Mouse (Mus musculus) lung, postnatal 25 days (tissue): ENCODE measurements around the gene Gk5.
"Not testable (repeated sequence)": the region's sequence is repeated elsewhere in the genome, so short reads cannot be mapped to it uniquely, and the experiment has no call there.

Experiments
- DNase-seq: peaks from one replicate; pipeline ENCODE4 v3.0.0; 2022; ENCODE audit warnings: low spot score

The Gk5 gene

GRCm38 (mm10) chr9:96144883-96145282, 25.7 kb downstream of the Gk5 start:
- no peak for DNase-seq

- DNase-seq, result no peak
These were observed 33.6 kb downstream of the Gk5 start for GRCm38 (mm10) chr9:96152801-96153200.

DNA sequence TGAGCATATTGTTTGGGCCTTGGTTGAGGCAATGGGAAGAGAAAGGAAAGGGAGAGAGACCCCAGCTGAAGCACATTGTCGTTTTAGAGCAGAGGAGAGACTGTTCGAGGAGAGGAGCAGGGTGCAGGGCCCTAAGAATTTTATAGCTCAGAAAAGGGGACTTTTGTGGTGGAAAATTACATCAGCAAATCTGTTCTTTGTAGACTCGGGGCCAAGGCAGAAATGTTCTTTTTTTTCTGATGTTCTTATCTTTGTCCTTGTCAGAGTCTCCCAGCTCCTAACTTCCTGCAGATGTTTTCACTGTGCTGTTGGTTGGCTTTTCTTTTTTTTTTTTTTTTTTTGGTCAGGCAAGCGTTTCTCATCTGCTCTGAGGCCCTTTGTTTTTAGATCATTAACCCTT, 39.3 kb downstream of the Gk5 start:
- no peak for DNase-seq

DNA sequence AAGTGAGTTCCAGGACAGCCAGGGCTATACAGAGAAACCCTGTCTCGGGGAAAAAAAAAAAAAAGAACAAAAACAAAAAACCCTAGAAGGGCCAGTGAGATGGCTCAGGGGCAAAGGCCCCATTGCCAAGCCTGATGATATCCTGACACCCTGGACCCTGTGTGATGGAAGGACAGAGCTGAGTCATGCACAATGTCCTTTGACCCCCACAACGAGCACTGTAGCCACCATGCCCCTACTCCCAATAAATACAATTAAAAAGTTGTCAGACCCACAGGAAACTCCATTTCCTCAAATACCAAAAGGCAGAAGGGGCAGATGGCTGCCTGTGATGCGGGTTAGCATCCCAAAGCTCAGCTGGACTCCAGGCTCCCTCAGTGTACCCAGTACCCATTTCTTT, 39.9 kb downstream of the Gk5 start:
- no peak for DNase-seq

GRCm38 (mm10) chr9:96160767-96161166, 41.6 kb downstream of the Gk5 start:
- no peak for DNase-seq

DNA sequence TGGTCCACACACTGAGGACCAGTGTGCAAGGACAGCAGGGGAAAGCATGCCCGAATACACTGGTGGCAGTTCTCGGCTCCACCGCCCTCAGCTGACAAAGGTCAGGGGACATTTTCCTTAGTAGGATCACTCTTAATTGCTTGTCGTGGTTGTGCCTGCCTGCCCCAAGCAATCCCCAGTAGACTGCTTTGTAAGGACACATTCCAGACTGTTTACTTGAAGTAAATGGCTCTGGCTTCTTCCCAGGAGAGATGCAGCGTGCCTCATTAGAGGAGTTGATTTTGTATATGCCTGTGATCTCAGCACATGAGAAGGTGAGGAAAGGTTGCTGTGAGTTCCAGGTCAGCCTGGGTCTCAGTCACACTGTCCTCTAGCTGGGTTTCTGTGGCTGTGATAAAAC, 43.3 kb downstream of the Gk5 start:
- no peak for DNase-seq

- DNase-seq, result no peak
These were observed 44.3 kb downstream of the Gk5 start for GRCm38 (mm10) chr9:96163443-96163842.

DNA sequence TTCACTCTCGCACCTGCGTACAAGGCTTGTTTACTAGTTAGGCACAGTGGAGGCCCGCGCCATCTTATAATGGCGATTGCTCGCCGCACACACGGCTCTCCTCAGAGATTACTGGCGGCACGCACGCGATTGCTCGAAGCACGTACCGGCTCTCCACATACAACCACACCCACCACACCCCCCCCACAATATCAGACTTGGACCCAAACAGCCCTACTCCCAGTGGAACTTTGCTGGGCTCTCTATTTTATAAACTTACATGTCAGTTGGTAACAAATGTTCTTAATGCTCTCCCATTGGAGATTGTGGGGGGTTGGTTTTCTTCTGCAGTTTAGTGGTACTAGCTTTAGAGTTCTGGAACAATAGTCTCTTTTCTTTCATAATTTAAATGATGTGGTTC, 44.8 kb downstream of the Gk5 start:
- not testable (repeated sequence) for DNase-seq

DNA sequence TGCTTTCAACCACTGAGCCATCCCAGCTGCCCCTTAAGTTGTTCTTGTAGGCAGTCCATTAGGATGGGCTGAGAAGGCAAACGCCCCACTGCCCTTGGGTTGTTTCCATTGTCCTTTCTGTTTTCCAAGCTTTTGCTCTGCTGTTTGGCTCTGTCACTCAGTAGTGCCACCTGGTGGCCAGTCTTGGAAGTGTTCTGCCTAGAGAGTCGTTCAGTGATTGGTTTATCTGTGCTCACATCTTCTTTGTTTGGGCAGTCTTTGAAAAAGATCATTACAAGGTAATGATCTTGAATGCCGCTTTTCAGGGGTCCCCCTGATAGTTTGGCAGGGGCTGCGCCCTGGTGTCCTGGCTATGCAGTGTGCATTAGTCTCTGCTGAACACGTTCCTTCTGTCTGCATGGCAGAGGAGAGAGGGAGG, 48.0 kb downstream of the Gk5 start:
- peak; percentile 45 for DNase-seq

GRCm38 (mm10) chr9:96170600-96170999, 51.4 kb downstream of the Gk5 start:
- no peak for DNase-seq

DNA sequence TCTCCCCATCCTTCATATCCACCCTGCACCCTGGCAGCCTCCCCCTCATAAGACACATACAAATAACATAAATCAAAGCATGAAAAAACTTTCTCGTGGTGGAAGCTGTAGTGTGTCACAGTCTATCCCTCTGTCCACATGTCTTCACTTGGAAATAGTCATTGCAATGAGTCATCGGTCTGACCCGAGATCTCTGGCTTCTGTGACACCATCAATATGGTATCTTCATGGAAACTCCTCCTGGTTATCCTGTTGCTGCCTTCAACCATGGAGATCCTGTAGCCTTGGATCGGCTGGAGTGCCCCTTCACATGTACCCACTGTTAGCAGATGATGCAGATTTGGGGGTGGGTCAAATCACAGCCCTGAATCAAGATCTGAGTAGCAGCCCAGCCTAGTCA, 65.7 kb downstream of the Gk5 start:
- DNase-seq, result no peak

DNA sequence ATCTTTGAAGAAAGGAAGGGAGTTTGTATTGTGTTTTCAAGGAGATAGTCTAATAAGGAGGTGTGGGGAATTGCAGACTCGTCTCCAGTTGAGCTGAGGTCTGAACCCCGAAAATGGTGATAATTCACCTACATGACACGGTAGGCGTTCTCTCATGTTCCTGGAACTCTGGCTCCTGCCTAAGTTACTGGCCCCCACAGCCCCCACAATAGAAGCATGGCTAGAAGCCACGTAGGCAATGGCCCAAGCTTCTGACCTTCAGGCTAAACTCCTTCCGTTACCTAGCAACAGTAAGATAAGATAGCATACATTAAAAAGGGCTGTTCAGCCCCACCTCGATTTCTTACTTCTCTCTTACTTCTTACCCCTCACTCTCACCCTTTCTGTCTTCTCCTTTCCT, 67.5 kb downstream of the Gk5 start:
- no peak for DNase-seq

GRCm38 (mm10) chr9:96195885-96196622, 76.9 kb downstream of the Gk5 start, which contains the start of gene Tfdp2:
Gene Tfdp2 (plus strand): TSS chr9:96196275.
- DNase-seq, result peak; percentile 89

GRCm38 (mm10) chr9:96196636-96197181, 77.5 kb downstream of the Gk5 start:
- peak; percentile 36 for DNase-seq

DNA sequence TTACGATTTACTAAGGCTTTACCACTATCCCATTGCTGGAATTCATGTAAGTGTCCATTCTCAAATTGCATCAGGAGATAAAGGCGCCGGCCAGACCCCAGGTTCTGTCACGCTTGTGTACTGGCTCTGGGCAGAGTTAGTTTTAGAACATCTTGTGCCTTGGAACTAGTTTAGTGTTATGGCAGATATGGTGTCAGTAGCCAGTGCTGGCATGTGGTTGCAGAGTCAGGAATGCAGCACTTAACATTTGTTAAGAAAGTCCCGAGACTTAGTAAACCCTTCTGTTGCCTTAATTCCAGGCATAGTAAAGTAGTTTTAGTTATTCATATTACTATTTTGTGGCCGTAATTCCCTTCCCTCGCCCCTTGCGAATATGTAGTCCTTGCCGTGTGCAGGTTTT, 78.6 kb downstream of the Gk5 start:
- DNase-seq, result peak; percentile 37

DNA sequence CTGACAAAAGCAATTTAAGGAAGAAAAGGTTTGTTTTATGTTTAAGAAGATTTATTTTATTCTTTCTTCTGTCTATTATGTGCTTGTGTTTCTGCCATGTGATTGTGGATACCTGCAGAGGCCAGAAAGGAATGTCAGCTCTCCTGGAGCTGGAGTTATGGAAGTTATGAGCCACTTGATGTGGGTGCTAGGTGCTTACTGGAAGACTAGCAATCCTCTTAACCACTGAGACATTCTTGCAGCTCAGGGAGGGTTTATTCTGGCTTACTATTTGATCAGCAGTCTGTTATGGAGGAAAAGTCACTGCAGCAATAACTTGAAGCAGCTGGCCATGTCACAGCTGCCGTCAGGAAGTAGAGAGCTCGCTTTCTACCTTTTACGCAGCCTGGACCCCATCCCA, 84.5 kb downstream of the Gk5 start:
- DNase-seq, result peak; percentile 30

DNA sequence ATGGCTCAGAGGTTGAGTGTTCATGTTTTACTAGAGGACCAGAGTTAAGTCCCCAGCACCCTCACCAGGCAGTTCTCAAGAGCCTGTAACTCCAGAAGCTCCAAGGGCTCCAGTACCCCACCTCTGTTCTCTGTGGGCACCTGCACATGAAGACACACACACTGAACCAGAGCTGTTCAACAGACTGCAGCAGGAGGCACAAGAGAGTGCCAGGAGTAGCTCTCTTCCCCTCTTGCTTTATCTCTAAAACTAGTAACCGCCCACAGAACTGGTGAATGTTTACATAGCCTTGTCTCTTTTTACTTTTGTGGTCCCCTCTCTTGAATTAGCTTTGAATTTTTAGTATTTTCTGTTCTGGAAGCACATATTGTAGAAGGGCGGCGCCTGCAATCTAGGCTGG, 88.3 kb downstream of the Gk5 start:
- DNase-seq, result no peak

DNA sequence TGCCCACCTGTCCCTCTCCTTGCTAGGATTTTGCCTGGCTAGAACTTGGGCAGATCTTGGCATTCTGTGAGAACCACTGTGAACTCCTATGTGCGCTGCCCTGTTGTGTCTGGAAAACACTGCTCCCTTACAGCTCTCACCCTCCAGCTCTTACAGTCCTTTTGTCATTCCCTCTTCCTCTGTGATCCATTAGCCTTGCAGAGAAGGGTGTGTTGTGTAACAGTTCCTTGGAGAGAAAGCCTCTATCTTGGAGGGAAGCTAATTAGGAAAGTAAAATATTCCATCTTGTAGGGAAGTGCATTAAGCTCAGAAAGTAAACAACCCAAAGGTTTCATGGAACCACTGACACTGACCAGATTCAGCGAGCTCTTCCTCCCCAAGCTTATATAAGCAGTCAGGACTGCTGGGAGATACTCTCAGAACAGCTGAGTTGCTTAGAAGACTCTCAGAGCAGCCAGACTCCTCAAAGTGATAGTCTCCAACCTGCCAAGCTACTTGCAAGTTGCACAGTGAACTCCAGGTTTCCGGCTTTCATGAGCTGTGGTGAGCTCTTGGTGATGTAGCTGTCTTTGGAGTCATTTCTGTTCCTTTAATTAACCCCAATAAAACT, 94.0 kb downstream of the Gk5 start:
- no peak for DNase-seq

GRCm38 (mm10) chr9:96214171-96214570, 95.0 kb downstream of the Gk5 start:
- no peak for DNase-seq

DNA sequence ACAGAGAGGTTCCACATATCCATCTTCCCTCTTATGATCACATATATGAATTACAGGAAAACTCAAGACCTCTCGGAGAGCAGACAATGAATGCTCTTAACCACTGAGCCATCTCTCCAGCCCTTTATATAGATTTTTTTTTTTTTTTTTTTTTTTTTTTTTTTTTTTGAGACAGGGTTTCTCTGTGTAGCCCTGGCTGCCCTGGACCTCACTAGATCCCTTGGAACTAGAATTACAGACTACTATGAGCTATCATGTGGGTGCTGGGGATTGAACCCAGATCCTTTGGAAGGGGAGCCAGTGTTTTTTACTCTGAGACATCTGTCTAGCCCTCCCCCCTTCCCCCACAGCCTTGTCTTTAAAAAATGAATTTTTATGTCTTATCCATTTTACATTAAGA, 98.1 kb downstream of the Gk5 start:
- no peak for DNase-seq

DNA sequence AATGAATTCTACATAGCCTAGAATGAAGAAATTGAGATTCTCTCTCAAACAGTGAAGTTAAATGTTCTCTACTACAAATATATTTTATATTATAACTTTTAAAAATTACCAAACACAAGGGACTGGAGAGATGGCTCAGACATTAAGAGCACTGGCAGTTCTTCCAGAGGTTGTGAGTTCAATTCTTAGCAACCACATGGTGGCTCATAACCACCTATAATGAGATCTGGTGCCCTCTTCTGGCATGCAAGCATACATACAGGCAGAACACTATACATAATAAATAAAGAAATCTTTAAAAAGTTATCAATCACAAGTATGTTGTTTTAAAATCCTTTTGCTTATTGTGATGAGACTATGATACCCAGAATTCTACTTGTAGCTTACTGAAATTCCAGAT, 98.6 kb downstream of the Gk5 start:
- DNase-seq, result no peak

GRCm38 (mm10) chr9:96219114-96219669, 100.0 kb downstream of the Gk5 start:
- no peak for DNase-seq

DNA sequence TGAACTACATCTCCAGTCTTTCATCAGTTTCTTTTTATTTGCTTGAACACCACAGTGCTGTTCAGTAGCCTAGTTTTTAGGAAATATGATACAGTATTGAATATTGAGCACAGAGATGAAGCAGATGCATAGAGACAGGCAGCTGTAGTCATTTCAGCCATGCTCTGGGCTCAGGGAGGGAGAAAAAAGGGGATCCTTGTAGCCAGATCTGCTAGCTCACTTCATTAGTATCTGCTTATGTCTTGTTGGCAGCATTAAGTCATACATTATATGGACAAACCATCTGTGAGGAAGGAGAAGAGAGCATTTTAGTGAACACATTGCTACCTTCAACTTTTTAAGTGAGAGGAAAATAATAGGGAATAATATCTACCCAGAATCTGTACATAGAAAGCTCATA, 101.3 kb downstream of the Gk5 start:
- DNase-seq, result no peak
